Mouse (Mus musculus) urinary bladder, postnatal 25 days (tissue): ENCODE results near the gene Fam168a.
"Not testable (repeated sequence)": the region's sequence is repeated elsewhere in the genome, so short reads cannot be mapped to it uniquely, and the experiment has no call there.

ENCODE experiments used
- DNase-seq: peaks from one replicate; pipeline ENCODE4 v3.0.0; 2022; ENCODE audit warnings: low spot score

Gene Fam168a

DNA sequence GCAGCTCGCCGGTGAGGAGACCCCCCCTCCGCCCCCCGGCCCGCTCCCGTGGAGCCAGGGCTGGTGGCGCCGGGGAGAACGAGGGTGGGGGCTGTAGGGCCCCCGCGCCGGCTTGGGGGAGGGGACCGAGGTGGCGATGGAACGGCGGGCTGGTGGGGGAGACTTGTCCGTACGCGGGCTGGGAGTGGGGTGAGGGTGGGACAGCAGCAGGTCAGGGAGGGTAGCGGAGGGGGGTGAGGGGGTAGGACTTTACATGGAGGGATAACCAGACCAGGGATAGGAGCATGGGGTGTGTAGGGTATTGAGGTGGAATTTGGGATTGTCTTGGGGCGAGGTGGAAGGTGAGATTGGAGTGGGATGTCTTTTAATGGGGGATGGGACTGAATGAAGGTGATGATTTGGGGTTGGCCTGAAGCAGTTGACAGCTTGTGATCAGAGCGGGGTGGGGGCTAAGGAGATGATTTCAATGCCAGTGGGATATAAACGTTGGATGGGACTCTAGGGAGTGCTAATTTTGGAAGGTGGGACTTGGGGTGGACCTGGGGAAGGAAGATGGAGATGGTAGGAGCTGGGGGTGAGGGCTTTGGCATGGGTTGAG, 547 bp downstream of the Fam168a start:
- no peak for DNase-seq

DNA sequence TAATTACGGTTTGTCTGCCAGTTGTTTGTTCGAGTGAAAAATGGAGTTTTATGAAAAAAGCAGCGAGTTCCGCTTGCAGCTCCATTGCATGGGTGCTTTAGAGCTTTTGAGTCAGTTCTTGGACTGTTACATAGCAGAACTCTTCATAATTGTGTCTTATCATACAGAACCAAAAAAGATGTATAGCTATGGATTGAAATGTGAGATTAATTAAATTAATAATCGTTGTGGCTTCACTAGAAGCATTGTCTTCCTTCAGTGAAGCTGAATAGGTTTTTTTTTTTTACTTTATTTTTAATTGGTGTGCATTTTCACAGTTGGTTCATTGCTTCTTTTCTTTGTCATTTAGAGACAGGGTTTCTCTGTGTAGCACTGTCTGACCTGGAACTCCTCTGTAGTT, 12.3 kb downstream of the Fam168a start:
- DNase-seq = no peak

DNA sequence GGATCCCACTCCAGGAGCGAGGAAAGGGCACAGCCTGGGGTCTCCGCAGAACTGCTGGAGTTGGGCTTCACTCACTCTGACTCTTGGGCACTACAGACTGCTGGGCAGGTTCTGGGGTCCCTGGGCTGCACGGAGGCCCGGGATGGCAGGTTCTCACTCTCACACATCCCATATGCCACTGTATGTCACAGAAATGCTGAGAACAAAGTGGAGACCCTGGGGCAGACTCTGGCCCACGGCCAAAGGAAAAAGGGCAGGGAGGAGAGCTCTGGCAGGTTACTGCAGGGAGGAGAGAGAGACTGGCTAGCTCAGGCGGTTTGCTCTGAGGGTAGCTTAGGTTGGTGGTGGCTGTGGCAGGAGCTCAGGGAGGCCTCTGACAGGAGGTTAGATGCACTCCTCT, 15.8 kb downstream of the Fam168a start:
- DNase-seq = no peak

DNA sequence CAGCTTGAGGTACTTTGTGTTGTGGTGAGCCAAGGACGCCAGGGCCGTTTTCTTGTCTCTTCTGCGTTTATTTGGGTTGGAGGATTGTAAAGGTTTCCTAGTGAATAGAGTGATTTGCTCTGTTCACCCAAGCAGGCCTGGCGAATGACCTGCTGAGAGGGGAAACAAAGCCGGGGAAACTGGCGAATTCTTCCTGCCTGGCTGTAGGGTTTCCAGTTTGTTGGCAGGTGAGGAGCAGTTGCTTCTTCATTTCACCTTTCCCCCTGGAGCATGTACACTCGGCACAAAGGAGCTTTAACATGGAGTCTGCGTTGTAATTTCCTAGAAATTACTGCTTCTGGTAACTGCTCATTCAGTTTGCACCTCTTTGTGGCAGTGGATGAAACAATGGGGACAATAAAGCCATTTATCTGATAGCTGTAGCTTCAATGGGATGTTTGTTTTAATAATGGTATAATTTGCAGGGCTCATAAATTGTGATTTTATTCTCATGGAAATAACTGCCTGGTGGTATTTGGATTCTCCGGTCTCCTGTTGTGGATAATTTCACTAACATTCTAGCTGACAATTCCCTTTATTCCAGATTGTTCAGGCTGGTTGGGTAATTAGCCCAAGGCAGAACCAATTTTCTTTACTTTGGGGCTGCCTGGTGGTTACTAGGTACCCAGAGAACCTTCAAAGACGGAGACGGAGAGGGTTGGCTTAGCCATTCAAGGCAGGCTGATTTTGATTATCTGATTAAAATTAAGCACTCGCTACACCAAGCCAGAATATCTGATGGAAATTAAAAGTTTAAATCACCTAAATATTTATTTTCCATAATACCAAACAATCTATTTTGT, 17.2 kb downstream of the Fam168a start:
- no peak for DNase-seq

DNA sequence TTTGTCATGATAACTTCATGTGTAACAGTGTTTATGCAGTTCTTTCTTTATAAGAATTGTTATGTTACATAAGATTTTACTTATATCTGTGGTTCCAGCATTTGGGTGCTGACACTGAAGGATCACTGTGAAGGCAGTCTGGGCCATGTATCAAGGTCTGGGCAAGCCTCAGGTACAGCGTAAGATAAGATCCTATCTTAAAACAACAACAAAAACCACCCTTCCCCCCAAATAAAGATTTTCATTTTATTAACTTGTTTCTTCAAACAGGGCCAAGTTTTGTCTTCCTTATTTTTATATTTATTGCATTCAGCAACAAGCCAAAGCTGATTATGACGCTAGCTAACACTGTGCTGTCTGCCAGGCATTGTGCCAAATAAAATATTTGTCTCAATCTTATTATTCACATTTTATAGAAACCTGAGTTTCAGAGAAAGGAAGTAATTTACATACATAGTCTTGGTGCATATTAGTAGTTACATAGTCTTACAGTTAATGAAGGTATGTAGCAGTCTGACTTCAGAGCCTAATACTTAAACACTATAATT, 21.2 kb downstream of the Fam168a start:
- DNase-seq = no peak

DNA sequence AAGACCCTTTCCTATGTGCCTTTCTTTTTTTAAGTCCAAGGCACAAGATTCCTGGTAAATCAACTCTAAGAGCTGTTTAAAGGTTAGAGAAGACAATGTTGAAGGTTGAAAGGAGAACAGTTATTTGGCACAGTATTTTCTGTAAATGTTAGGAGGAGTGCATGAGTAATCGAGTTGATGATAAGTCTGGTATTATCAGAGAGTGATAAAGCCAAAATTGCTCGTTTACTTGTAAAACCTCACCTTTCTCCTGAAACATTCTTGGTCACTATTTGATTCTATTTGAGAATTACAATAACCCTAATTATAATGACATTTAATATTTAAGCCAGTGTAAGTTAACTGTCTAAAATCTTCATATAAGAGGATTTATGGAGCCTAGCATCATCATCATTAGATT, 23.3 kb downstream of the Fam168a start:
- no peak for DNase-seq

DNA sequence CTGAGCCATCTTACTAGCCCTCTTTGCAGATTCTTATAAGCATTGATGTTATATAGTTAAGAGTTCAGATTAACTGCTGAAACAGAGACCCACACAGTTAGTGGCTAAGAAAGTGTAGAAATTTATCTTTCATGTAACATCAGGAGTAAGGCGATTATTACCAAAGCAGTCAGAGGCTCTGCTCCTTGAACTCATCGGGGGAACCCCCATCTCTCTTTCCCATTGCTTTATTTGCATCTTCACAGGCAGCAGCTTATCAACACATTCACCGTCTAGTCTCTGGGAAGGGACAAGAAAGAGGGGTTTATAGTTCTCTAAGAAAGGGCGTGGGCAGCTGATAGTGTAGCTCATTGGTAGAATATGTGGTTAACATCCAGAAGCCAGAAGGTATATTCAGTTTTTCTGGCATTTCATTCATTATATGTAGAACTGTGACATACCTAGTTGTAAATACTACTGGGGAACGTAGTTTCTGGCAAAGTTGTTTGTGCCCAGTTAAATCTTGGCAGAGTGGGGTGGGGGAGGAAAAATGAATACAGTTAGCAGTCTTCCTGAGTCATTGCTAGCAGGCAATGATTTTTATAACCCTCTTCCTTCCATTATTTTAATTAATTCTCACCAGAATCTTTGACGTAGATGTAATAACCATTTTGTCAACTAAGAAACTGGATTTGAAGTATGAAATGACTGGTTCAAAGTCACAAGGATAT, 26.1 kb downstream of the Fam168a start:
- no peak for DNase-seq

DNA sequence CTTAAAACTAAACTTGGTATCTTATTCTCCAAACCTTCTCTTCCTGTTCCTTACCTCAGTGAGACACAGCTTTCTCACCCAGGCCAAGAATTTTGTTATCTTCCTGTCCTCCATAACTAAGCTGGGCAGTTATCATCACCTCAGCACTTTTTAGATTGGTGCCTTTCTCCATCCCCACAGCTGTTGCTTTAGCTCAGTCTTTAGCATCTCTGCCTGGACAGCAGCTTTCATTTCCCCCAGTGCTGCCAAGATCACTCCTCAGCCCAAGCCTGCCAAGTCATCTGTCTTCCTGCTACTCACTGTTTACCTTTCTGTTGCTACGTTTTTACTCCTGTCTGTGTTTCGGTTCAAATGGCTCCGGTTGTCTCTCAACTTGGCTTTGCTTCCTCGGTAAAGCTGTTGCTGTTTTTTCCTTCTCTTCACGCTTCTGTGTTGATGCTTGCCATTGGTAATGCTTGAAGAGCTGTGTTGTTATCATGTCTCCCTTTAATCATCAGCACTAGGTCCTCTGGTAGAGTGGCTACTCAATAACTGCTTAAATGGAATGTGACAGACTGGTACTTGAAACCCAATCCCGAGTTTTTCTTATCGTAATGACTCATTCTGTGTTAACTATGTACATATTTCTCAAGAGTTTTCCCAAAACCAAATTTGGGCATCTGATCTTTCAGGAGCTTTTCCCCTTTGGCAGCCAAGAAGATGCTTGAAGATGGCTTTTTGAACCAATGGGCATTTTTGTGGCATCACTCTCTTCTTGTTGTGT, 26.8 kb downstream of the Fam168a start:
- no peak for DNase-seq

DNA sequence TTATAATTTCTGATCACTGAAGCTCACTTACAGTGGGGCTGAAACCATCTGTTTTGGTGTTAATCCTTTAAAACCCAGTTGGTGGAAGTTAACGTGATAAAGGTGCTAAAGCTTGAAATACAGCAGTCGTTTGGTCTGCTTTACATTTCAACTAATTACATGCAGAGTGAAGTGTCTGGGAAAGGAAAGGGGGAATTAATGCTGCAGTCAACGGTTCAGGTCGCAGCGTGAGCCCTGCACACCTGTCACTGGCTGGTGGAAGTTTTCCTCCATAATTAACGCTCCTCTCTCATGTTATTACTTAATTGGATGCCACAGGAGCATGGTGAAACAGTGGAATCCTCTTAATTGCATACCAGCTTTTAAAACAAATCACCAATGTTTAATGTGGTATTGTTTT, 27.8 kb downstream of the Fam168a start:
- no peak for DNase-seq

DNA sequence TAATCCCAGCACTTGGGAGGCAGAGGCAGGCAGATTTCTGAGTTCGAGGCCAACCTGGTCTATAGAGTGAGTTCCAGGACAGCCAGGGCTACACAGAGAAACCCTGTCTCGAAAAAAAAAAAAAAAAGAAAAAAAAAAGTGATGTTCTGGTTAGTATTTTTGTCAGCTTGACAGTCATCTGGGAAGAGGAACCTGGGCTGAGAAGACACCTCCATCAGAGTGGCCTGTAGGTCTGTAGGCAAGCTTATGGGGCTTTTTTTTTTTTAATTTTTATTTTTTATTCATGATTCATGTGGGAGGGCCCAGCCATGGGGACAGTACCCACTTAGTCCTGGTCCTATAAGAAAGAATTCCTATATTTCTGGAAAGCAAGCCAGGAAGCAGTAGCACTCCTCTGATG, 28.5 kb downstream of the Fam168a start:
- not testable (repeated sequence) for DNase-seq

DNA sequence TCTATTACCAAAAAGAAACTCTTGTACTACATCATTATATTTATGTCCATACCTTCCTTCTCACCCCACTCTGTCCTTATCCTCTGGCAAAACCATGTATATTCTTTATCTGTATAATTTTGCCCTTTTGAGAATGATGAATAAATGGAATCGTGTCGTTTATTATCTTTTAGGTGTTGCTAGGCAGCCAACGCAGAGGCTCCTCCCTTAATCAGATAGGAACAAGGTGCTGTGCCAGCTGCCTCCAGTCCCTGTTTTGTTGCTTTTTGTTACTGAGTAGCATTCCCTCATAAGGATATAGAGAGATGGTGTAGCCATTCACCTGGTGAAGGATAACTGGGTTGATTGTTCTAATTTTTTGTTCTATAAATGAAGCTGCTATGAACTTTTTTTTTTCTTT, 29.7 kb downstream of the Fam168a start:
- DNase-seq = no peak

DNA sequence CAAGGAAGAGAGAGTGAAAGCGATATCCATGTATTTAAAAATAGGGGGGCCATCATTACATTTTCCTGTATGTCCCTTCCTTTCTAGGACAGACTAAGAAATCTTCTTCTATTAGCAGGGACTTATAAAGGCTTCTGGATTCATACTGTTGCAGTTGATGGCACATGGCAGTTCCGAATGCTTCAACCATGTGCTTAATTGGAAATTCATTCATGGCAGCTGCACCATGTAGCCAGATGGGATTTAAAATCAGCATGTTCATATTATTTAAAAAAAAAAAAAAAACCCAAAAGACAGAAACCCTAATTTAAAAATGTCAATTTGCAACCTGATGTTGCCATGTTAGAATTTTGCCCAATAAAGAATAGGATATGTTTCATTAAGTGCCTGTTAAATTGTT, 37.9 kb downstream of the Fam168a start:
- DNase-seq = no peak

DNA sequence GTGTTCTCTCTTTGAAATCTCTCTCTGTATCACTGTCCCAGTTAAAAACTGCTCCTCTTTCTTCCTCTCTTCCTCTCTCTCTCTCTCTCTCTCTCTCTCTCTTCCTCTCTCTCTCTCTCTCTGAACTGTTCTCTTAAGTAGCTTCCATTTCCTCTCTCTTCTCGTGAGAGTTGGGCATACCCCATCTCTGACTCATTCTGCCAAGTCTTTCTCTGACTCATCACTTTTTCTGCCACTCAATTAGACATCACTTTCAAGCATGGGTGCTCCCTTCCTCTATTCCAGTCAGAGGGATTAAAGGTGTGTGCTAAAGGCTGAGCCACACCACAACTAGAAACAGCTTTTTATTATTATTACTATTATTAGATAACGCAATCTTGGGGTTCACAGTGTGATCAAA, 43.7 kb downstream of the Fam168a start:
- no peak for DNase-seq

DNA sequence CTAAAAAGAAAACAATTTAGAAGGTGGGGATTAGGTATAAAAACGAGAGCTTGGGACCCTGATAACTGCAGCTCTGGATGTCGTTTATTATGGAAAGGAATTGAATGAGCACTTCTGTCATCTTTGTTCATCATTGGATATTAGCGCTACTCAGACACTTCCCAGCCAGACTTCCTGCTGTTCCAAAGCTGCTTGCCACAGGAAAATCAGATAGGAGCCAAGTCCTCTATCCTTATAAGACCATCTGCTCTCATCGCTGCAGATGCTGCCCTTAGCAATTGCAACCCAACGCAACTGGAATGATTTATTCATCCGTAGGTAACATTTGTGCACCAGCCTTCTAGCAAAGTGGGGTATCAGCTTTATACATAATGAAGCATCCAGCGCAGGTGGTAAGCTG, 52.3 kb downstream of the Fam168a start:
- DNase-seq = no peak

DNA sequence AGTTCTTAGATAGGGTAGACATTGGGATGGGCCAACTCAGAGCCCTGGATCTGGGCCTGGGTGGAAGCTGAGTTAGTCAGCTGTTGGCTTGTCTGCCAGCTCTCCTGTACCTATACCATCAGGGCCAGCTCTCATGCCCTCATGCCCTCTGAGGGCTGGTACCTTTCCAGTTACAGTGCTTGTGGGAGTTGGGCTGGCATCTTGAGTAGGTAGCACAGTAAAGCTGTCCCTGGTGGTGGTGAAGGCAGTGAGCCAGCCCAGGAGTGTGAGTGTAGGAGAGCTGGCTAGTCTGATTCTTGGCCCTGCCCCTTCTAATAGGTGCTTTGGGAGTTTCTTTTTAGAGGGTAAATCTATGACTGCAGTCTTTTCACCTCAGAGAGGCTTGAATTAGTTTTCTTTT, 56.3 kb downstream of the Fam168a start:
- DNase-seq = no peak

DNA sequence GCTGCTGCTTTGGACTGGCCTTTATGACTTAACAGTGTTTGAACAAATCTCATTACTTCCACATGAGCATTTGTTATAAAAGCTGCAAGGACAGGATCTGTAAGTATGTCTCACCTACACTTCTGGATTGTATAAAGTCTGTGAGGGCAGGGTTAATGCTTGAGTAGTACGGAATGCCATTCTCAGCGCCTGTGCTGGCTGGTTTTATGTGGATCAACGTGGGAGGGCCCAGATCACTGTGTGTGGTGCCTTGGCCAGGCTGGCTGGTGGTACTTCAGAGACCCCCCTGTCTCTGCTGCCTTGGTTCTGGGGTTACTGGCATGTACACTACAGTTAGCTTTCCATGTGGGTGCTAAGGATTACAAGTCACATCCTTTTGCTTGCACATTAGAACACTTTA, 61.1 kb downstream of the Fam168a start:
- no peak for DNase-seq

DNA sequence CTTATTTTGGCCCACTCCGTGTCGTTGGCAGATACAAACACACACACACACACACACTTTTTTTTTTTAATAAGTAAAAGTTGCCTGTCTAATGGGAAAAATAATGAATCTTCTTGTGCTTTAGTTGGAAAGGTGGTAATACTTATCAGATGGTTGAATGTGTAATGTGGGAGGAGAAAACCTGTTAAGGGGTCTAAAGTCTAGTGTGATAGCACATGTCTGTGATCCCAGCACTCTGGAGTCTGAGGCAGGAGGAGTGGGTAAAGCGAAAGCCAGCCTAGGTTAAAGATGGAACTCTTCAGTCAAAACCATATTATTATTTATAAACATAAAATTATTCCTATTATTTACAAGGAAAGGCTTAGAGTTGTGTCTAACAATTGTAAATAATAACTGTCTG, 61.6 kb downstream of the Fam168a start:
- no peak for DNase-seq

DNA sequence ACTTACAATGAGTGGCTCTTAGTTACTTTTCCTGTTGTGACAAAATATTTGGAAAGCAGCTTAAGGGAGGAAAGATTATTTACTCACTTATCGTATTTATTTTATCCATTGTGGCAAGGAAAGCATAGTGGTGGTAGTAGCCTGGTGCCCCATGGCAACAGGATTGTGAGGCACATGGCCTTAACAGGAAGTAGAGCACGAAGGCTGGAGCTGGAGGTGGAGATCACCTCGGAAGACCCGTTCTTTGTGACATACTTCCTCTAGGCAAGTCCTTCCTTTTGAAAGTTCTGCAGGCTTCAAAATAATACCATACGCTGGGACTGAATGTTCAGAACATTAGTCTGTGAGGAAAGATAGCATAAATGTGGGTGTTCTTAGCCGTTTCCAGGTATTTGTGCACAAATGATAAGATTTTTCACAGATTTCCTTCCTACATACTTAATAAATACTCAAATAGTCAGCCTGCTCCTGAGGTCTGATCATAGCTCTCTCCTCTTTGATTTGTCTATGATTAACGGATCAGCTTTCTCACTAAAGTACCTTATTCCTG, 63.2 kb downstream of the Fam168a start:
- no peak for DNase-seq

DNA sequence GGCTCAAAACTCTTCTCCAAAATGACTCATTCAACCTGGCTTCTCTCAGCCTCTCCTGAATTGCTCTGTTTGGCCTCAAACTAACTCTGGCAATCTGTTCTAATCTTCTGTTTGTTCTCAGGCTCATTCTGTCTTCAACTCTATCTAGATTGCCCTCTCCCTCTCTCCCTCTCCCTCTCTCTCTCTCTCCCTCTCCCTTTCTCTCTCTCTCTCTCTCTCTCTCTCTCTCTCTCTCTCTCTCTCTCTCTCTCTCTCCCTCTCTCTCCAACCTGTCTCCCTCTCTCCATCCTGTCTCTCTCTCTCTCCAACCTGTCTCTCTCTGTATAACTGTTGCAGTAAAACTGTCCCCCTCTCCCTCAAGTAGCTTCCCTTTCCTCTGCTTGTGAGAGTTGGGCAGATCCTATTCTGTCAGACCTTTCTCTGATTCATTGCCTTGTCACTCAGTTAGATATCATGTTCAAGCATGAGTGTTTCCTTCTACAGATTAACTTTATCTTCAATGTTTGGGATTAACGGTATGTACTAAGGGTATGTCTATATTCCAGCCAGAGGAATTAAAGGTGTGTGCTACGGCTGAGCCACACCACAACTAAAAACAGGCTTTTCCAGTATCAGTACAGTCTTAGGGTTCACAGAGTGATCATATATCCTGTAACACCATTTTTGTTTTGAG, 64.4 kb downstream of the Fam168a start:
- no peak for DNase-seq

DNA sequence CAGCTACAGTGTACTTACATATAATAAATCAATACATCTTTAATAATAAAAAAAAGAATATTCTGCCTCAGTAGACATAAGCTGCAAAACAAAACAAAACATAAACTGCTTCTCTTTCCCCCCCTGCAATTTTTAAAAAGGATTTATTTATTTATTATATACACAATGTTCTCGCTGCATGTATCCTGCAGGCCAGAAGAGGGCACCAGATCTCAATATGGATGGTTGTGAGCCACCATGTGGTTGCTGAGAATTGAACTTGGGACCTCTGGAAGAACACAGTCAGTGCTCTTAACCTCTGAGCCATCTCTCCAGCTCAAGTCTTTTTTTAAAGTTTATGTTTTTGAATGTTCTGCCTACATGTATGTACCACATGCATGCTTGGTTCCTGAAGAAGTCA, 67.8 kb downstream of the Fam168a start:
- DNase-seq = no peak

DNA sequence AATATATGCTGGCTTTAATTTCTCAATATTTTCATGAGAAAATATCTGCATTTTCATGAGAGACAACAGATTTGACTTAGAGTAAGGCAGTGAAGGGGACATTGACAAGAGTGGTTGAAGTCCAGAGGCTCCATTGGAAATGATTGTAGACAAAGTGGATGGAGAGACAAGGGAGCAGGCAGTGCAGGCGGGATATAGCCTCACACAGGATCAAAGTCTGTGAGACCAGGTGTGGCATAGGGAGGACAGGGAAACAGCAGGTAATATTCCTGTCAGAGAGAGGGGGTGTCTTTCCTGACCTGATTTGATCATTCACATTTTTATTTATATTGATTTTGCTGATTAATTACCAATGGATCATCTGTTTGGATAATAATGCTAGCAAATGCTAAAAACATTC, 69.4 kb downstream of the Fam168a start:
- DNase-seq = no peak
